Mouse (Mus musculus): ENCODE measurements around the gene Sugct. TPM values are rescaled to one million over a fixed set of nuclear protein-coding genes. Genes with fewer than 3 reads are reported as not detected.

Sugct gene
- polyA plus RNA-seq, 1 experiment, result not detected

- Histone ChIP-seq H3K4me1 (ENCODE audit: control insufficient read depth, insufficient read depth, low read length) (no peaks in the 10 kb centered on the region), H3K4me3 (ENCODE audit: insufficient read depth, low read depth, low read length) (no peak overlapping the region), H3K27ac (ENCODE audit: insufficient read depth, low read depth, low read length) (no peak overlapping the region)
- TF ChIP-seq POLR2A (IDR thresholded peaks at IDR 0.05; ENCODE audit: insufficient read depth, low read depth, low read length) (no peak), CTCF (IDR thresholded peaks at IDR 0.05; ENCODE audit: insufficient read depth, low read depth, low read length) (no peak)
- WGBS, result 90% methylated on average over 5 of the region's 5 CpGs
Observed at GRCm38 (mm10) chr13:16816747-16817146, 878.6 kb downstream of the Sugct start.

- 96% methylated on average over 2 of the region's 2 CpGs for WGBS
- Histone ChIP-seq H3K4me1 (ENCODE audit: control insufficient read depth, insufficient read depth, low read length) (no peaks in the 10 kb centered on the region), H3K4me3 (ENCODE audit: insufficient read depth, low read depth, low read length) (no peak overlapping the region), H3K27ac (ENCODE audit: insufficient read depth, low read depth, low read length) (no peak overlapping the region)
- TF ChIP-seq CTCF (IDR thresholded peaks at IDR 0.05; ENCODE audit: insufficient read depth, low read depth, low read length) (no peak), POLR2A (IDR thresholded peaks at IDR 0.05; ENCODE audit: insufficient read depth, low read depth, low read length) (no peak)
Observed at GRCm38 (mm10) chr13:16812268-16812667, 883.1 kb downstream of the Sugct start.

Other genes with a start within 250 kb of the Sugct start
- not detected in 2 replicates for gene Mplkip, start 361 bp downstream of the Sugct start, polyA plus RNA-seq (2012; ENCODE audit: insufficient read depth, insufficient read length, low replicate concordance, missing spikeins)
- gene Cdk13, start 109.5 kb upstream of the Sugct start, polyA plus RNA-seq (2012; ENCODE audit: insufficient read depth, insufficient read length, low replicate concordance, missing spikeins), result 65.0 TPM in 1 of 2 replicates, not detected in the other
- not detected in 2 replicates for gene Rala, start 248.7 kb upstream of the Sugct start, polyA plus RNA-seq (2012; ENCODE audit: insufficient read depth, insufficient read length, low replicate concordance, missing spikeins)